Mouse (Mus musculus) embryonic facial prominence, embryonic 13.5 days (tissue): ENCODE results near the gene Armh3. TPM values are rescaled to one million over a fixed set of nuclear protein-coding genes. Genes with fewer than 3 reads are reported as not detected.

ENCODE experiments used
- ATAC-seq: fragments of 200-750 bp; cut with Nextera tagmentation; 2 replicates; pipeline ENCODE4 v1.8.0; 2017; ENCODE audit warnings: low read depth; ENCODE audit not compliant: insufficient number of reproducible peaks, insufficient read depth, low FRiP score, low TSS enrichment
- H3K27ac ChIP-seq: fragments of 300-500 bp; sonication (generic); 2 replicates; pipeline ENCODE4 v1.5.1; 2015; ENCODE audit warnings: moderate library complexity, mild to moderate bottlenecking, inconsistent platforms
- H3K27me3 ChIP-seq: fragments of 300-500 bp; sonication (generic); 2 replicates; pipeline ENCODE4 v1.6.1; 2015; ENCODE audit warnings: mild to moderate bottlenecking, inconsistent platforms
- H3K36me3 ChIP-seq: fragments of 300-500 bp; sonication (generic); 2 replicates; pipeline ENCODE4 v1.6.1; 2015; ENCODE audit warnings: mild to moderate bottlenecking, inconsistent platforms
- H3K4me1 ChIP-seq: fragments of 300-500 bp; sonication (generic); 2 replicates; pipeline ENCODE4 v1.6.1; 2015; ENCODE audit warnings: inconsistent platforms
- H3K4me2 ChIP-seq: fragments of 300-500 bp; sonication (generic); 2 replicates; pipeline ENCODE4 v1.6.1; 2015; ENCODE audit warnings: moderate library complexity, mild to moderate bottlenecking, inconsistent platforms
- H3K4me3 ChIP-seq: fragments of 300-500 bp; sonication (generic); 2 replicates; pipeline ENCODE4 v1.5.1; 2015; ENCODE audit warnings: mild to moderate bottlenecking, inconsistent platforms
- H3K9ac ChIP-seq: fragments of 300-500 bp; sonication (generic); 2 replicates; pipeline ENCODE4 v1.6.1; 2015; ENCODE audit warnings: mild to moderate bottlenecking, inconsistent platforms
- H3K9me3 ChIP-seq: fragments of 300-500 bp; sonication (generic); 2 replicates; pipeline ENCODE4 v1.6.1; 2016; ENCODE audit warnings: inconsistent platforms
- whole genome bisulfite sequencing: fragments of 180-500 bp; shearing (Covaris S2); methylation state at CpG from one replicate; pipeline ENCODE4 v1.1.7; 2015; ENCODE audit warnings: mixed read lengths; 5-methylcytosine and 5-hydroxymethylcytosine counted together
- polyA plus RNA-seq: library from polyadenylated mRNA; unstranded; fragments of >200 nt; fragmentation: Nextera tagmentation; extraction: Ambion mirVana; gene quantifications from 2 replicates; pipeline ENCODE4 v1.2.1, GENCODE M21; 2015

Armh3 gene
- polyA plus RNA-seq, 1 experiment from 2014 or later, result 22.3 TPM

GRCm38 (mm10) chr19:45902390-45903035, 95.8 kb downstream of the Armh3 start:
- Histone ChIP-seq H3K4me3 (no peak overlapping the region), H3K36me3 (peaks cover 15% of the 10 kb centered on the region), H3K4me1 (peaks cover 6% of the 10 kb centered on the region; the same call in 1 of the 2 replicates), H3K27ac (no peak overlapping the region), H3K4me2 (no peak overlapping the region), H3K27me3 (no peaks in the 10 kb centered on the region), H3K9me3 (no peaks in the 10 kb centered on the region), H3K9ac (no peak overlapping the region)
- WGBS, result 78% methylated on average over 8 of the region's 8 CpGs
- no peak for ATAC-seq

DNA sequence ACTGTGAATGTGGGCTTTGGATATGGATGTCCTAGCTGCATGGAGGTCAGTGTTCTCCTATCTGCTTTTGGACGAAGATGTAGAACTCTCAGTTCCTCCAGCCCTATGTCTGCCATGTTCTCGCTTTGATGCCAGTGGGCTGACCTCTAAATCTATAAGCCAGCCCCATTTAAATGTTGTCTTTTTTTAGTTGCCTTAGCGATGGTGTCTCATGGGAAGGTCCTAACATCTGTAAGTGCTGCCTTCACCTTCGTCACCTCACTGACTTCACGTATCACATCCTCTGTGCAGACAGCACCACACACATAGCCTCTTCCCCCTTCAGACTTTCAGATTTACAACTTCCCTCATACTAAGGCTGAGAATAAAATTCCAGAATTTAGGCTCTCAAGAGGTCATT, 97.5 kb downstream of the Armh3 start:
- Histone ChIP-seq H3K27ac (no peak overlapping the region), H3K4me3 (no peak overlapping the region), H3K4me1 (peaks cover 6% of the 10 kb centered on the region; the same call in 1 of the 2 replicates), H3K4me2 (no peak overlapping the region), H3K36me3 (peaks cover 13% of the 10 kb centered on the region), H3K27me3 (no peaks in the 10 kb centered on the region), H3K9me3 (no peaks in the 10 kb centered on the region), H3K9ac (no peak overlapping the region)
- WGBS, result 94% methylated on average over 5 of the region's 5 CpGs
- no peak for ATAC-seq

DNA sequence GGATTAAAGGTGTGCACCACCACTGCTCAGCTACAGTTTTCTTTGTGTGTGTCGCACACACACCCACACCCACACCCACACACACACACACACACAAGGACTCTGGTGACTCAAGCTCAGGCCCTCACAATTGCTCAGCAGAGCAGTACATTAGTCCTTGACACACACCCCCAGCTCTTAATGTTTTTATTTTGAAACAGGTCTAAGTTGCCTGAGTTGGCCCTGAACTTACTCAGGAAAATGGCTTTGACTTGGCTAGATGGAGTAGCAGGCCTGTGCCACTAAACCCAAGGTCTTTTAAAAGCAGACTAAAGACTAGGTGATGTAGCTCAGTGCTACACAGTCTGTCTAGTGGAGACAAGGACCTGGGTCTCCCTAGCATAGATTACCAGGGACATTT, 102.6 kb downstream of the Armh3 start:
- ATAC-seq, result no peak
- 96% methylated on average over 1 of the region's 1 CpGs for WGBS
- no peak overlapping the region for H3K4me2 ChIP-seq
- H3K4me3 ChIP-seq, result no peak overlapping the region
- no peaks in the 10 kb centered on the region for H3K27me3 ChIP-seq
- no peak overlapping the region for H3K27ac ChIP-seq
- H3K36me3 ChIP-seq, result peaks cover 24% of the 10 kb centered on the region
- no peaks in the 10 kb centered on the region for H3K9me3 ChIP-seq
- peaks cover 6% of the 10 kb centered on the region; the same call in 1 of the 2 replicates for H3K4me1 ChIP-seq
- H3K9ac ChIP-seq, result no peak overlapping the region

DNA sequence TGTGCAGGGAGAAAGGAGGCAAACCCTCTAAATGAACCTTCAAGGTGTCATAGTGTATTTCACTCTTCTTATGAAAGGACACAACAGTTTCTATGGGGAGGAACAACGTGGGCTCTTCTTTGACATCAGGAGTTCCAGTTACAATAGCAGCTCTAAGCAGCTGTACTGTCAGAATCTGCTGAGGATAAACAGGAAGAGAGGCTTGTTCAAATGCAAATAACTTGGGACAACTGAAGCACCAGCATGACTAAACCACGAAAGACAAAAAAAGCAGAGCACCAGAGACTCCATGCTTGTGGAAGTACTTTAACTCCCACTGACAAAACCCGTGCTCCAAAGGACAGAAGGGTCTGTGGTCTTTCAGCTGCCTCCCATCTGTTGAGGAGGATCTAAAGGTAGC, 116.2 kb downstream of the Armh3 start:
- Histone ChIP-seq H3K27ac (no peak overlapping the region), H3K36me3 (peaks cover 25% of the 10 kb centered on the region), H3K4me2 (no peak overlapping the region), H3K9me3 (no peaks in the 10 kb centered on the region), H3K9ac (no peak overlapping the region), H3K4me1 (no peaks in the 10 kb centered on the region), H3K4me3 (no peak overlapping the region), H3K27me3 (no peaks in the 10 kb centered on the region)
- ATAC-seq, result no peak
- WGBS, result 55% methylated on average over 3 of the region's 3 CpGs

DNA sequence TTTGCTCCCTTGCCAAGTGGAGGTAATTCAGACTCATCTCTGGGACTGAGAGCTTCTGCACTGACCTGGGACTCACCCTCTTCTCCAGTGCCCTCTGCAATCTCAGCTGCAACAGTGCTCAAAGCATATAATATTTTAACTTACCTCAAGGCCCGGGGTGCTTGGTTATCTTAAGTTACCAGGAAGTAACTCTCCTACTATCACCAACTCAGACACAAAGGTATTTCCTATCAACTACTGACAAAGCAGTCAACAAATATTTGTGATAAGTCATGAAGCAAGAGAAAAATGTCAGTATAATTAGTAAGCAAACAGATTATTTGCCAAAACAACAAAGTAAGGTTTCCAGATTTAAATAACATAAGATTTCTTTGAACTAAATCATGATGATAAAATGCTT, 125.0 kb downstream of the Armh3 start:
- Histone ChIP-seq H3K4me1 (peaks cover 12% of the 10 kb centered on the region), H3K36me3 (no peaks in the 10 kb centered on the region), H3K27me3 (no peaks in the 10 kb centered on the region), H3K4me3 (no peak overlapping the region), H3K9me3 (no peaks in the 10 kb centered on the region), H3K27ac (no peak overlapping the region), H3K9ac (no peak overlapping the region), H3K4me2 (no peak overlapping the region)
- 73% methylated on average over 1 of the region's 1 CpGs for WGBS
- ATAC-seq, result no peak

GRCm38 (mm10) chr19:45855284-45855920, 142.9 kb downstream of the Armh3 start:
- no peaks in the 10 kb centered on the region for H3K9me3 ChIP-seq
- WGBS, result 75% methylated on average over 8 of the region's 8 CpGs
- H3K36me3 ChIP-seq, result no peaks in the 10 kb centered on the region; the same call in 1 of the 2 replicates
- peaks cover 4% of the 10 kb centered on the region; the same call in 1 of the 2 replicates for H3K4me1 ChIP-seq
- H3K4me2 ChIP-seq, result no peak overlapping the region
- H3K27ac ChIP-seq, result no peak overlapping the region
- H3K9ac ChIP-seq, result no peak overlapping the region
- no peak overlapping the region for H3K4me3 ChIP-seq
- ATAC-seq, result no peak
- no peaks in the 10 kb centered on the region for H3K27me3 ChIP-seq

GRCm38 (mm10) chr19:45854521-45854920, 143.8 kb downstream of the Armh3 start:
- Histone ChIP-seq H3K4me2 (no peak overlapping the region), H3K9ac (no peak overlapping the region), H3K4me3 (no peak overlapping the region), H3K36me3 (no peaks in the 10 kb centered on the region), H3K27me3 (no peaks in the 10 kb centered on the region), H3K27ac (no peak overlapping the region), H3K9me3 (no peaks in the 10 kb centered on the region), H3K4me1 (peaks cover 4% of the 10 kb centered on the region; the same call in 1 of the 2 replicates)
- WGBS, result 73% methylated on average over 7 of the region's 7 CpGs
- no peak for ATAC-seq

DNA sequence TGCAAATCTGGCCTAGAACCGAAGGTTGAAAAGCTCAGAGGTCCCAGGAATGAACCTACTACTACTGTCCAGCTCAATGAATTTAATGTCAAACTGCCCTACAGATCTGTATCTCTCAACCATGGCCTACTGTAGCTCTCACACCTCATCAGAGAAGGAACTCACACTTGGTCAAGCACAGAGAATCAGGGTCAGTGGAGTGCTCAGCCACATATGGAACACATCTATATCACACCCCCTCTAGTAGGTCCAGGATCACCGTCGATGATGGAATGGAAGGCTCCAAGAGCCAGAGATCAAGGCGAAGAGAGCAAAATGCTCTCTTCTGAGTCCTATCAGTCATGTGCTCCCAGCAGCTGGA, 150.6 kb downstream of the Armh3 start:
- H3K9ac ChIP-seq, result no peak overlapping the region
- peak overlapping the region; percentile 28; the same call in 1 of the 2 replicates for H3K4me2 ChIP-seq
- H3K36me3 ChIP-seq, result peaks cover 9% of the 10 kb centered on the region
- no peaks in the 10 kb centered on the region for H3K9me3 ChIP-seq
- no peaks in the 10 kb centered on the region for H3K27me3 ChIP-seq
- H3K4me1 ChIP-seq, result peaks cover 22% of the 10 kb centered on the region
- peak overlapping the region; percentile 86 for H3K27ac ChIP-seq
- ATAC-seq, result no peak
- no peak overlapping the region for H3K4me3 ChIP-seq
- 40% methylated on average over 4 of the region's 4 CpGs for WGBS

- Histone ChIP-seq H3K4me3 (no peak overlapping the region), H3K9me3 (no peaks in the 10 kb centered on the region), H3K36me3 (peaks cover 9% of the 10 kb centered on the region), H3K4me2 (peak overlapping the region; percentile 28; the same call in 1 of the 2 replicates), H3K9ac (no peak overlapping the region), H3K4me1 (peaks cover 22% of the 10 kb centered on the region), H3K27ac (peak overlapping the region; percentile 86), H3K27me3 (no peaks in the 10 kb centered on the region)
- peak; percentile 56; the same call in 1 of the 2 replicates for ATAC-seq
- WGBS, result 44% methylated on average over 3 of the region's 3 CpGs
Measured at GRCm38 (mm10) chr19:45847016-45847732, 151.1 kb downstream of the Armh3 start.

DNA sequence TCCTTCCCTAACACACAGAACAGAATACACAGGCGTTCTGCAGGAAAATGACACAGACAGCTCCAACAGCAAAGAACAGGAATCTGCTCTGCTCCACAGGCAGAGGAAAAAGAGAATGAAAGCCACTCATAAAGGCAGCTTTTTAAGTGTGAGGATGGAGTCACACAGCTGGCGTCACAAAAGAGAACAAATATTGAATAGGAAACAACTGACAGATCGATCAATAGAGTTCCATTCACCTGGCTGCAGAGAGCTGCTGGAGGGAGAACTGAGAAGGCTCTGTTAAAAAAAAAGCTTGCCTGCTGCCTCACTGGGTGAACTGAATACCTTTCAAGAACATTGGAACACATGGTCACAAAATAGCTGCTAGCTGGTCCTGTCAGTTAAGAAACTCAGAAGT, 154.1 kb downstream of the Armh3 start:
- Histone ChIP-seq H3K9ac (no peak overlapping the region), H3K4me1 (peaks cover 22% of the 10 kb centered on the region), H3K9me3 (no peaks in the 10 kb centered on the region), H3K4me2 (no peak overlapping the region), H3K36me3 (peaks cover 14% of the 10 kb centered on the region), H3K4me3 (no peak overlapping the region), H3K27ac (no peak overlapping the region), H3K27me3 (no peaks in the 10 kb centered on the region)
- no peak for ATAC-seq
- 70% methylated on average over 3 of the region's 3 CpGs for WGBS

- no peaks in the 10 kb centered on the region for H3K27me3 ChIP-seq
- peaks cover 22% of the 10 kb centered on the region for H3K4me1 ChIP-seq
- no peak for ATAC-seq
- no peak overlapping the region for H3K9ac ChIP-seq
- H3K36me3 ChIP-seq, result peaks cover 14% of the 10 kb centered on the region
- H3K4me2 ChIP-seq, result no peak overlapping the region
- WGBS, result 56% methylated on average over 10 of the region's 10 CpGs
- H3K27ac ChIP-seq, result no peak overlapping the region
- no peaks in the 10 kb centered on the region for H3K9me3 ChIP-seq
- H3K4me3 ChIP-seq, result no peak overlapping the region
Measured at GRCm38 (mm10) chr19:45843424-45843823, 154.9 kb downstream of the Armh3 start.
